Mouse (Mus musculus) embryonic facial prominence, embryonic 10.5 days (tissue): ENCODE results near the gene Trmt5. TPM values are rescaled to one million over a fixed set of nuclear protein-coding genes. Genes with fewer than 3 reads are reported as not detected.
A peak's percentile ranks its signal among the peaks of the same experiment; 100 is the strongest.

ENCODE experiments used
- DNase-seq: peaks from one replicate; pipeline ENCODE4 v3.0.0-alpha.2; 2017; ENCODE audit warnings: low spot score
- H3K27ac ChIP-seq: fragments of 300-500 bp; sonication (generic); replicated peaks from 2 replicates; pipeline ENCODE4 v1.5.1; 2016; ENCODE audit warnings: mild to moderate bottlenecking
- H3K27me3 ChIP-seq: fragments of 300-500 bp; sonication (generic); replicated peaks from 2 replicates; pipeline ENCODE4 v1.6.1; 2016; ENCODE audit warnings: low read depth, mild to moderate bottlenecking; ENCODE audit not compliant: poor library complexity, severe bottlenecking
- H3K36me3 ChIP-seq: fragments of 300-500 bp; sonication (generic); replicated peaks from 2 replicates; pipeline ENCODE4 v1.6.1; 2016; ENCODE audit warnings: mild to moderate bottlenecking, moderate library complexity
- H3K4me1 ChIP-seq: fragments of 300-500 bp; sonication (generic); 2 replicates; pipeline ENCODE4 v1.6.1; 2016
- H3K4me3 ChIP-seq: fragments of 300-500 bp; sonication (generic); 2 replicates; pipeline ENCODE4 v1.5.1; 2016; ENCODE audit warnings: mild to moderate bottlenecking, moderate library complexity
- H3K9me3 ChIP-seq: fragments of 300-500 bp; sonication (generic); 2 replicates; pipeline ENCODE4 v1.6.1; 2016; ENCODE audit warnings: mild to moderate bottlenecking
- WGBS: fragments of 180-500 bp; shearing (Covaris S2); methylation state at CpG from one replicate; pipeline ENCODE4 v1.1.7; 2016; 5-methylcytosine and 5-hydroxymethylcytosine counted together
- polyA plus RNA-seq: library from polyadenylated mRNA; unstranded; fragments of >200 nt; fragmentation: Nextera tagmentation; extraction: Ambion mirVana; gene quantifications from 2 replicates; pipeline ENCODE4 v1.2.1, GENCODE M21; 2016

The Trmt5 gene
- polyA plus RNA-seq: 19.8 and 21.0 TPM in 2 replicates

DNA sequence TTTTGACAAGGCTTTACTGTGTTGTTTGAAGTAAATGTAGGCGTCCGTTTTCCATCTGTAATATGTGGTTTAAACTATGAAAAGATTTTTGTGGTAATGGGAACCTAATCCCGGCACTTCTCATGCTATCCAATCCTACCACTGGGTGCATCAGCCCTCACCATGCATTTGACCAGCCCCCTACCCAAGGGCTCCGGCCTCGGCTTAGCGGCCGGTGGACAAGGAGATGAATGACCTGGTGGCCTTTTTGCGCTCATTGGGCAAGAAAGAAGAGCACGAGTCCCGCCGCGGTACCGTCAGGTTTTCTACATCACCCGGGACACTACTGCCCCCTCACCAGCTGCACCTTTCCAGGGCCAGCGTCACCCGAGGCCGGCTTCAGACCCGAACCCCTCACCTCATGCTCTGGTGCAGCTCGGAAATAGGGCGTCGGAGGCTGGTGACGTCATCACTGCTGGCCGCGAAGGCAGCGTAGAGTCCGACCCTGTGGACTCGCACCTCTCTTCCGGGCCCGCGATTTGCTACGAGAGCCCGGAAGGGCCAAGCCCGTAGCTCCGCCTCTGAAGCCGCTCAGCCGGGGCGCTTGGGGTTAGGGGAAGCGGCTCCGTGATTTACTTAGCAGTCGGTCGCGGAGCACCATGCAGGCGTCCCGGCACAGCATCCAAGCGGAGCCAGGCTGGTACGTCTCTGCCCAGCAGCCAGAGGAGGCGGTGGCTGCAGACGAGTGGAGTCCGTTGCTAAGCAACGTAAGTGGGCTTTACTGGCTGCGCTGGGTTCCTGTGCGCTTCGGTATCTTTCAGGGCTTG lies at the start of gene Trmt5, which contains the start of gene Slc38a6:
Trmt5 (minus strand) TSS at position 424 of the 806 bp plus-strand sequence.
Slc38a6 (plus strand) TSS at position 493 of the 806 bp plus-strand sequence.
- H3K27me3 ChIP-seq: no peaks in the 10 kb centered on the region
- peaks cover 28% of the 10 kb centered on the region for H3K4me1 ChIP-seq
- peak within 1 kb of the TSS; percentile 91 for H3K27ac ChIP-seq
- peak within 1 kb of the TSS; percentile 86 for H3K4me3 ChIP-seq
- peak; percentile 95 for DNase-seq
- no peaks in the 10 kb centered on the region for H3K9me3 ChIP-seq
- peaks cover 45% of the 10 kb centered on the region for H3K36me3 ChIP-seq
- WGBS: under 1% methylated on average over 53 of the region's 53 CpGs

DNA sequence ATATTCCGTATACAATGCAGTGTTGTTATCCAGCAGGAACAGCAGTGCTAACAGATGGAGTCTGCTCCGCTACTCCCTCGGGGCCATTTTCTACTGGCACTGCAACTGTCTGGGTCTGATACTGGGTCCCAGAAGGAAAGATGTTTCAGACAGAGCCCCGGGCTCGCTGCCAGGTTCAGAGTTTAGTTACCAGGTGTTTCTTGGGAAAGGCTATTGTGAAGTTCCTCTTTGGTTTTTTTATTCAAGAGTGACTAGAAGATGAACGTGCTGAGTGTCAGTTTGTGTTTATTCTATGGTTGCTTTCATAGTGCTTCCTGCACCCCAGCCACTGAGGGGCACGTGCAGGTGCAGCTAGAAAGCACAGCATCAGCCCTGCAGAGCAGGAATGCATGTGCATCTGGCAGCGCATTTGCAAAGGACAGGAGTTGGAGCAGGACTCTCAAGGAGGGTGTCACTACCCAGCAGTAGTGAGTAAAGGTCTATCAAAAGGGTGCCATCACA lies 47.6 kb upstream of the Trmt5 start:
- Histone ChIP-seq H3K4me1 (peaks cover 58% of the 10 kb centered on the region), H3K27me3 (no peaks in the 10 kb centered on the region), H3K27ac (peak overlapping the region; percentile 19; the same call in 1 of the 2 replicates), H3K36me3 (0 out of 2 replicates have a peak, but pooled peaks cover 3% of the 10 kb centered on the region), H3K4me3 (no peak overlapping the region), H3K9me3 (no peaks in the 10 kb centered on the region)
- peak; percentile 31 for DNase-seq
- WGBS: 57% methylated on average over 8 of the region's 8 CpGs

DNA sequence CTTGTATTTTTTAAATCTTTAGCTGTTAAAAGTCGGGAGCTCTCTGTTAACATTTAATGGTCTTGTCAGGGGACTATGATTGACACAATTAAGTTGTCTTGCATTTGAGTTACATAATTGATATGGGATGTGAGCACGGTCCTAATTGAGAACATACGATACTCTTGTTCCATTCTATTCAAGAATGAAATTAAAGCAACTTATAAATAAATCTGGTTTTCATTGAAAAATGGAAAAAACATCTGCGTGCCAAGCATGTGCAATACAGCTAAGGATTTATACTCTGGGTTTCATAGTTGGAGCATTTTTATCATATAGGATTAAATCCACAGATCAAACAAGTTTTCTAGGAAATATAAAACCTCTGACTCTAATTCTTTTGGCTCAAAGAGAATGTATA lies 46.2 kb upstream of the Trmt5 start:
- 37% methylated on average over 4 of the region's 4 CpGs for WGBS
- Histone ChIP-seq H3K27ac (no peak overlapping the region), H3K27me3 (no peaks in the 10 kb centered on the region), H3K4me3 (no peak overlapping the region), H3K4me1 (peaks cover 53% of the 10 kb centered on the region), H3K36me3 (0 out of 2 replicates have a peak, but pooled peaks cover 3% of the 10 kb centered on the region), H3K9me3 (no peaks in the 10 kb centered on the region)
- no peak for DNase-seq

GRCm38 (mm10) chr12:73330236-73330635 lies 43.7 kb upstream of the Trmt5 start:
- Histone ChIP-seq H3K27me3 (no peaks in the 10 kb centered on the region), H3K4me3 (no peak overlapping the region), H3K36me3 (0 out of 2 replicates have a peak, but pooled peaks cover 3% of the 10 kb centered on the region), H3K4me1 (peaks cover 66% of the 10 kb centered on the region), H3K27ac (peak overlapping the region; percentile 30; the same call in 1 of the 2 replicates), H3K9me3 (no peaks in the 10 kb centered on the region)
- WGBS: 74% methylated on average over 7 of the region's 7 CpGs
- peak; percentile 14 for DNase-seq

DNA sequence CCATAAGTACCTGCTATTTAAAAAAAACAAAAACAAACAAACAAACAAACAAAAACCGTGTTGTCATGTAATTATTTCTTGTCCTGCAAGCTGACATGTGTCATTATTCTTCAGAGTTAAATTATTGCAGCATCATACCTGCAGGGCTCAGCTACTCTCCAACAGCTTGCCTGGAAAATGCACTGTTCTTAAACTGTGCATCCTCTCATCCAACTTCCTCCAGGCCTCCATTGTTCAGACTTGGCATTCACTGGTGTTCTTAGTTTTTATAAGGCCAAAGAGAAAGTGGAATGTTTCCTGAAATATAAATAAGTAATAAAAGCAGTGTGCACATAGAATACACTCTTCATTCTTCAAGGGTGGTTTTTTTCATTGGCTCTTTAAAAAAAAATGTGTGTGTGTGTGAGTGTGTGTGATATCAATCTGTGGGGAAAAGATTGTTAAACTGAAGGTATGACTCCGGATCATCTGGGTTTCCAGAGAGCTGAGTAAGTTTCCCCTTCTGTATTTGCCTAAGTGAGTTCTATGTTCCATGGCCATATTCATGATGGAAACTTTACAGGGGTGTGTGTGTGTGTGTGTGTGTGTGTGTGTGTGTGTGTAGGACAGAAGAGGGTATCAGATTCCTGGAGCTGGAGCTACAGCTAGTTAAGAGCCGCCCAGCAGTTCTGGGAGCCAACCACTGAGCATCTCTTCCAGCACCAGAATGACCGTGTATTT lies 42.1 kb upstream of the Trmt5 start:
- Histone ChIP-seq H3K9me3 (no peaks in the 10 kb centered on the region), H3K4me1 (peaks cover 62% of the 10 kb centered on the region), H3K4me3 (no peak overlapping the region), H3K27ac (no peak overlapping the region), H3K36me3 (0 out of 2 replicates have a peak, but pooled peaks cover 3% of the 10 kb centered on the region), H3K27me3 (no peaks in the 10 kb centered on the region)
- WGBS: 85% methylated on average over 4 of the region's 4 CpGs
- DNase-seq: peak; percentile 4

GRCm38 (mm10) chr12:73327381-73327780 lies 40.9 kb upstream of the Trmt5 start:
- WGBS: 47% methylated on average over 3 of the region's 3 CpGs
- no peak overlapping the region; the same call in 1 of the 2 replicates for H3K27ac ChIP-seq
- H3K4me3 ChIP-seq: no peak overlapping the region
- H3K4me1 ChIP-seq: peaks cover 67% of the 10 kb centered on the region
- 0 out of 2 replicates have a peak, but pooled peaks cover 3% of the 10 kb centered on the region for H3K36me3 ChIP-seq
- DNase-seq: peak; percentile 0
- no peaks in the 10 kb centered on the region for H3K27me3 ChIP-seq
- H3K9me3 ChIP-seq: no peaks in the 10 kb centered on the region

DNA sequence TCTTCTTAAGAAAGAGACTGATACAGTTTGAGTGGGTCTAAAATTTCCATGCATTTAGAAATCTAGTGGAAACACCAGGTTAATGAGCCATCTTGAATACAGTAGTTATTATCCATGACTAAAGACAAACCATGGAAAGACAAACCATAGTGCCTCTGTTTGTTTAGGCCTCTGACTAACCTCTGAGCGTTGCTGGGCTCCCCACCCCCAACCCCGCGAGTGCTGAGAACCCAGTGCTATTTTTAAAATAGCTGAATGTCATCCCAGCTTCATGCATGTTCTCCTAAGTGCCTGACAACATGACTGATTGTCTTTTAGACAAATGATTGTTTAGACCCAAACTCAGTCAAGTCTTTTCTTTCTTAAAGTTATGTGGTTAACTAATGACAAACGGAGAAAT lies 39.1 kb upstream of the Trmt5 start:
- Histone ChIP-seq H3K4me3 (no peak overlapping the region), H3K4me1 (peaks cover 62% of the 10 kb centered on the region), H3K36me3 (0 out of 2 replicates have a peak, but pooled peaks cover 3% of the 10 kb centered on the region), H3K27me3 (no peaks in the 10 kb centered on the region), H3K9me3 (no peaks in the 10 kb centered on the region), H3K27ac (peak overlapping the region; percentile 62; the same call in 1 of the 2 replicates)
- peak; percentile 7 for DNase-seq
- WGBS: 38% methylated on average over 4 of the region's 4 CpGs

DNA sequence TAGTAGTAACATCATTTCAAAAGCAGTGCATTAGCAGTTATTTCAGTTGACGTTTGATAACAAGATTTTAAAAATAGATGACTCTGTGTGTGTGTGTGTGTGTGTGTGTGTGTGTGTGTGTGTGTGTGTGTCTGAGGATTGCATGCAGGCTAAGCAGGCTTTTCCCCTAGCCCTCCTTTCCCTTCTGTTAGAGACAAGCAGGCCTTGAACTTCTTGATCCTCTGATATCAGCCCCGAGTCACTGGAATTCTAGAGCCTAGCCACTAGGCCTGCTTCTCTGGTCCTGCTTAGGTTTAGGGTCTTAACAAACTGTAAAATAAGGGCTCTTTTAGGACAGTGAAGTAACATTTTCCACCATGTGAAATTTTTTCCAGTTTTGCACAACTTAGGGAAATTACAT lies 38.7 kb upstream of the Trmt5 start:
- DNase-seq: peak; percentile 6
- Histone ChIP-seq H3K9me3 (no peaks in the 10 kb centered on the region), H3K4me1 (peaks cover 59% of the 10 kb centered on the region), H3K4me3 (no peak overlapping the region), H3K27me3 (no peaks in the 10 kb centered on the region), H3K27ac (peak overlapping the region; percentile 62; the same call in 1 of the 2 replicates), H3K36me3 (0 out of 2 replicates have a peak, but pooled peaks cover 3% of the 10 kb centered on the region)
- 63% methylated on average over 2 of the region's 2 CpGs for WGBS

GRCm38 (mm10) chr12:73324742-73325141 lies 38.2 kb upstream of the Trmt5 start:
- WGBS: 96% methylated on average over 1 of the region's 1 CpGs
- Histone ChIP-seq H3K27ac (0 out of 2 replicates have a peak overlapping the region, but pooled peaks have one; percentile 15), H3K36me3 (no peaks in the 10 kb centered on the region), H3K27me3 (no peaks in the 10 kb centered on the region), H3K4me3 (no peak overlapping the region), H3K9me3 (no peaks in the 10 kb centered on the region), H3K4me1 (peaks cover 56% of the 10 kb centered on the region)
- peak; percentile 17 for DNase-seq

- Histone ChIP-seq H3K9me3 (no peaks in the 10 kb centered on the region), H3K27me3 (no peaks in the 10 kb centered on the region), H3K4me3 (no peak overlapping the region), H3K4me1 (peaks cover 56% of the 10 kb centered on the region), H3K27ac (no peak overlapping the region), H3K36me3 (no peaks in the 10 kb centered on the region)
- 95% methylated on average over 8 of the region's 8 CpGs for WGBS
- no peak for DNase-seq
Measured at GRCm38 (mm10) chr12:73324180-73324586, 37.7 kb upstream of the Trmt5 start.

DNA sequence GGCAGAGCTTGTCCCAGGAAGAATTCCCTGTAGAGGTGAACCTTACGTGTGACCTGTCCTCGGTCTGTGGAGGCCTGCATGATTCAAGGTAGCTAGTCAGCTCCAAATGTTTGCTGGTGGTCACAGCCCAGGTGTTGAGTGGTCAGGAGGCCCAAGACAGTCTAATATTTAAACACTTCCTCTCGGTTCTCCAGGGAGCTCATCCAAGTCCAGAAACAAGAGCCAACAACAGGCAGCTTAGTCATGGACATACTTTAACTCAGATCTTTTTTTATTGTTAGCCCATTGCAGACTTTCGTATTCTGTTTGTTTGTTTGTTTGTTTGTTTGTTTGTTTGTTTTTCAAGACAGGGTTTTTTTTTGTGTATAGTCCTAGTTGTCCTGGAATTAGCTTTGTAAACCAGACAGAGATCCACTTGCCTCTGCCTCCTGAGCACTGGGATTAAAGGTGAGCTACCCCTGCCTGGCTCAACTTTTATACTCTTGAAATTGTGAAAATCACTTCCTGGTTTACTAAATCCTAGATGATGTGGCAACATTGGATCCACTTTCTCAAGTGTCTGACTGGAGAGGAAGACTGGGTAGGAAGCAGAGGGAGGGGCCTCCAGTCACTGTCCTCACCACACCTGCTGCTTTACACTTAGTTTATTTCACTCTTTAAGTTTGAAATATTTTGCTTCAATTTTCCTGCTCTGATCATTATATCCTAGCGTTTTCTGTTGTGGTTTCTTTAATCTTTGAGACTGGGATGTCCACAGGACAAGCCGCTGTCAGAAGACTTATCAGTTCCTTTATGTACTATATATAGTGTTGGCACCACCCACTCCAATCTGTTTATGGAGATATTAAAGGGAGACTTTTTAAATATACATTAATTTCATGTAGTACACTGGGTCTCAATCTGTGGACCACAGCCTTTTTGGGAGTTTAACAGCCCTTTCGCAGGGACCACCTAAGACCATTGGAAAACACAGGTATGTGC lies 31.5 kb upstream of the Trmt5 start:
- 92% methylated on average over 7 of the region's 7 CpGs for WGBS
- no peak overlapping the region for H3K27ac ChIP-seq
- DNase-seq: peak; percentile 1

More for the DNA sequence above, 31.5 kb upstream of the Trmt5 start:
- H3K36me3 ChIP-seq: peaks cover 14% of the 10 kb centered on the region
- H3K27me3 ChIP-seq: no peaks in the 10 kb centered on the region
- H3K9me3 ChIP-seq: no peaks in the 10 kb centered on the region
- peaks cover 14% of the 10 kb centered on the region for H3K4me1 ChIP-seq
- H3K4me3 ChIP-seq: no peak overlapping the region
